Mouse (Mus musculus): Measurements from ENCODE around the gene Eefsec. TPM values are rescaled to one million over a fixed set of nuclear protein-coding genes. Genes with fewer than 3 reads are reported as not detected.

The Eefsec gene
- polyA plus RNA-seq, 1 experiment = not detected

DNA sequence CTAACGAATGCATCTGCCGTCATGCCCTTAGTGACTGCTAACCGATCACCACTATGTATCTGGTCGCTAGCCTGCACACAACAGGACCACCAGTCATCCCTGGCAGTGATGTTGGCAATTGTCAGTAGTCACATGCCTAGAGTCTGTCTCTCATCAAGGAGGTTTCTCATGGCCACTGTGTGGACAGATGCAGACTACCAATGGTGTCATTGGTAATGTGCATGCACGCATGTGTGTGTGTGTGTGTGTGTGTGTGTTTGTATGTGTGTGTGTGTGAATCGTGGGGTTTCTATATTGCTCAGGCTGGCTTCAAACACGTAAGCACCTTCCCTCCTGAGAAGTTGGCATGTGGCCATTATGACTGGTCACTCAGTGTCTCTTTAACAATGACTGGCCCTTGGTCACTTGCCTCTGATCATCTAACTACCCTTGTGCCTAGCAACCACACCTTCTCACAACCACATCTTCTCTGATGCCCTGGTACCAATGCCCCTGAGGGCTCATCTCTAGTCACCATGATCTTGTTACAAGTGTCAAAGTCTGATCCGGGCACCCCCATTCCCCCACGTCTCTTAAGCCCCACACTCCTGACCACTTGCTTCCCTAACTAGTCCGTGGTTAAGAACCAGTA lies 238.8 kb downstream of the Eefsec start:
- no peak overlapping the region for H3K27ac ChIP-seq (ENCODE audit: insufficient read depth, low read depth, low read length)
- WGBS = 90% methylated on average over 10 of the region's 10 CpGs
- TF ChIP-seq POLR2A (IDR thresholded peaks at IDR 0.05; ENCODE audit: insufficient read depth, low read depth, low read length) (no peak), CTCF (IDR thresholded peaks at IDR 0.05; ENCODE audit: insufficient read depth, low read depth, low read length) (no peak)
- no peaks in the 10 kb centered on the region for H3K4me1 ChIP-seq (ENCODE audit: control insufficient read depth, insufficient read depth, low read length)
- no peak overlapping the region for H3K4me3 ChIP-seq (ENCODE audit: insufficient read depth, low read depth, low read length)

Other genes with a start within 250 kb of the Eefsec start
- gene Dnajb8, start 224.3 kb downstream of the Eefsec start, polyA plus RNA-seq (2012; ENCODE audit: insufficient read depth, insufficient read length, low replicate concordance, missing spikeins) = not detected in 2 replicates
- not detected in 2 replicates for gene Ruvbl1, start 18.9 kb upstream of the Eefsec start, polyA plus RNA-seq (2012; ENCODE audit: insufficient read depth, insufficient read length, low replicate concordance, missing spikeins)
- not detected in 2 replicates for gene Sec61a1, start 72.4 kb upstream of the Eefsec start, polyA plus RNA-seq (2012; ENCODE audit: insufficient read depth, insufficient read length, low replicate concordance, missing spikeins)
- gene Kbtbd12, start 191.4 kb upstream of the Eefsec start, polyA plus RNA-seq (2012; ENCODE audit: insufficient read depth, insufficient read length, low replicate concordance, missing spikeins) = not detected in 2 replicates